Mouse (Mus musculus) left cerebral cortex, adult 2 months (tissue): ENCODE measurements around the gene Gtf2i. TPM values are rescaled to one million over a fixed set of nuclear protein-coding genes. Genes with fewer than 3 reads are reported as not detected.

Experiments used
- DNase-seq, 2 experiments: peaks; one replicate each; pipeline ENCODE4 v3.0.0; 2021 to 2022; ENCODE audit warnings: low spot score in 2 of 2, mixed read lengths in 1 of 2; ENCODE audit errors: extremely low spot score in 1 of 2
- H3K27ac ChIP-seq: fragments of 200-600 bp; 2 replicates; pipeline ENCODE4 v1.8.1; 2022
- H3K4me3 ChIP-seq: fragments of 200-600 bp; 2 replicates; pipeline ENCODE4 v1.8.1; 2022
- CTCF ChIP-seq: fragments of 200-600 bp; IDR thresholded peaks from 2 replicates; pipeline ENCODE4 v1.8.1; 2022; ENCODE audit warnings: antibody characterized with exemption, mild to moderate bottlenecking, moderate library complexity
- intact Hi-C: fragments of 180-260 bp; cut with DNase I; formaldehyde crosslinking; loops from one replicate; pipeline ENCODE4 v1.15.1; 2025
- total RNA-seq, 2 experiments: library from RNA; stranded (reverse); gene quantifications; 2 replicates each; pipeline ENCODE4 v1.2.3; 2021

Gtf2i gene
- total RNA-seq, 2 experiments from 2014 or later: 219 to 221 TPM

- 0 out of 2 replicates have a peak overlapping the region, but pooled peaks have one; percentile 24 for H3K27ac ChIP-seq
- no peak for DNase-seq
- intact Hi-C loops: no loop called here
- H3K4me3 ChIP-seq: no peak overlapping the region
- TF ChIP-seq CTCF: no peak
Observed at GRCm38 (mm10) chr5:134270566-134270965, 44.0 kb downstream of the Gtf2i start.

GRCm38 (mm10) chr5:134269751-134270150 is 44.8 kb downstream of the Gtf2i start:
- no peak overlapping the region for H3K27ac ChIP-seq
- DNase-seq: no peak
- intact Hi-C loops: no loop called here
- H3K4me3 ChIP-seq: no peak overlapping the region
- no peak for TF ChIP-seq CTCF

GRCm38 (mm10) chr5:134268751-134269150 is 45.8 kb downstream of the Gtf2i start:
- DNase-seq: no peak
- Histone ChIP-seq H3K27ac (no peak overlapping the region), H3K4me3 (no peak overlapping the region)
- TF ChIP-seq CTCF: no peak
- intact Hi-C loops: no loop called here

DNA sequence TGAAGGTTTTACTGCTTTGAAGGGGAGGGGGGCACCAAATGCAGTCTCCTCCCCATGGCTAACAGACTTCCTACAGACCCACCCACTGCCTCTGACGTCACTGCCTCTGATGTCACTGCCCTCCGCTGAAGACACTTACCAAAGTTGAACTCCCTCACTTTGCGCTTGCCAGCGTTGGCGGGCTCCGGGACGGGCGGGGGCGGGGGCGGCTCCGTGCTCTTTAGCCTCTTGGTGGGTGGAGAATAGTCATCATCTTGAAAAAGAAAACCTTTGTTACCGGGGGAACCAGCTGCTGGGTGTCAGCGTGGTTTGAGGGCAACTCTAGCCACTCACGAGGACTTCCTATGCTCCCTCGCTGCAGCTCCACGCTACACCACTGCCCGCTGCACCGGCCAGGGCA is 48.2 kb downstream of the Gtf2i start:
- DNase-seq: no peak
- intact Hi-C loops: no loop called here
- Histone ChIP-seq H3K27ac (no peak overlapping the region), H3K4me3 (no peak overlapping the region)
- TF ChIP-seq CTCF: no peak

GRCm38 (mm10) chr5:134265890-134266289 is 48.7 kb downstream of the Gtf2i start:
- Histone ChIP-seq H3K4me3 (no peak overlapping the region), H3K27ac (no peak overlapping the region)
- intact Hi-C loops: no loop called here
- DNase-seq: no peak
- no peak for TF ChIP-seq CTCF

DNA sequence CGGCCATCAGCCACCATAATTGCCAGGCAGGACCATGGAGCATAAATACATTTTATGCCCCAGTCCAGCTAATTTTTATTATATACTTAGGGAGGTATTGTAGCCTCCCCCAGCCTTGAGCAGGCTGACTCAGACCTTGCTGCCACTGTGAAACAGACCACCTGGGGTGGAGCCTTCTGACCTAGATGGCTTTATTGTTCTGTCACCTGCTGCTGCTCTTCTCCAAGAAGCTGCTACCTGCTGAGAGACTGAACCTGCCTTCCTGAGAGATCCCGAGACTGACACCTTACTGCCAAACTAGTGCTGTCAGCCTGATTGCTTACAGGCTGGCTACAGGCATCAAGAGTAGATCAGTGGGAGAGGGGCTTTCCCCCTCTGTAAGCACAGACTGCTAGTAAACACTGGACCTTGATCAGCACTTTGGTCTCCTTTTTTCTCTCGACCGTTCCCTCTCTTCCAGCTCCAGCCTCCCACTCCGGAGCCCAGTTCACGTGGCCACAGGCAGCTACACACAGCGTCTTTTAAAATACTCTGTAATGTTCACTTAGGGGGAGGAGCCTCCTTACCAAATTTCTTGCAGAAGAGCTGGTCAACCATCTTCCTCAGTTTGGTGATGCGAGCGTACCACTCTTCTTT is 54.4 kb downstream of the Gtf2i start:
- TF ChIP-seq CTCF: no peak
- H3K27ac ChIP-seq: no peak overlapping the region
- intact Hi-C loops: no loop called here
- no peak overlapping the region for H3K4me3 ChIP-seq
- DNase-seq: no peak

GRCm38 (mm10) chr5:134258934-134259333 is 55.6 kb downstream of the Gtf2i start:
- no peak for TF ChIP-seq CTCF
- Histone ChIP-seq H3K27ac (no peak overlapping the region), H3K4me3 (no peak overlapping the region)
- intact Hi-C loops: no loop called here
- no peak for DNase-seq

- Histone ChIP-seq H3K4me3 (no peak overlapping the region), H3K27ac (0 out of 2 replicates have a peak overlapping the region, but pooled peaks have one; percentile 38)
- no peak for TF ChIP-seq CTCF
- no peak for DNase-seq
- intact Hi-C loops: no loop called here
Observed at GRCm38 (mm10) chr5:134258395-134258794, 56.2 kb downstream of the Gtf2i start.

DNA sequence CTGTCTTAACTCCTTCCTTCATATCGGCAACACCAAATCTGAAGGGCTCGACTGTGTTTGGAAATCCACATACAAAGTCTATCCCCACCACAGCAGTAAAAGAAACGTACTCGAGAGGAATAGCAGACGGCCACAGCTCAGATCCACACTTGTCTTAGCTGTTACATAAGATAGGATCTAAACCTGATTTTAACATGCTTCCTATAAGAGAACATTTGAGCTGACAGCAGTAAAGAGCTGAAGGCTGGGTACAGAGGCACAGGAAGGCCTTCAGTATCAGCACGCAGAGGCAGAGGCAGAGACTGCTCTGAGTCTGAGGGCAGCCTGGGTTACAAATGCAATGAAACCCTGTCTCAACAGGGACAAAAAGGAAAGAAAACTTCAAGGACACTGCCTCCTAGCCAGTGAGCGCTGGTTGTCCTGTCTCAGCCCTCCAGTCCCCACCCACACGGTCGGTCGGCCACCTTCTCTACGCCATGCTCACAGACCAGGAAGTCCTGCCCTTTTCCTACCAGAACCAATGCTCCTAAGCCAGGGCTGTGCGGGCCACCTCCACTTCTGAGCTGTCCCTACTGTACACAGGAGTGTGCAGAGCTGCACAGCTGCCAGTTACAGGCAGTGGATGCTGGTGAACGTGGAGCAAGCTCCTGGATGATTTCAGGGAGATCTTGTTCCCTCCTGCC is 57.1 kb downstream of the Gtf2i start:
- intact Hi-C loops: no loop called here
- DNase-seq: no peak
- Histone ChIP-seq H3K4me3 (no peak overlapping the region), H3K27ac (peak overlapping the region; percentile 69)
- no peak for TF ChIP-seq CTCF

GRCm38 (mm10) chr5:134255294-134255693 is 59.3 kb downstream of the Gtf2i start:
- Histone ChIP-seq H3K27ac (no peak overlapping the region; the same call in 1 of the 2 replicates), H3K4me3 (no peak overlapping the region)
- DNase-seq: peak in 1 of 2 experiments; percentile 51
- intact Hi-C loops: no loop called here
- TF ChIP-seq CTCF: no peak

DNA sequence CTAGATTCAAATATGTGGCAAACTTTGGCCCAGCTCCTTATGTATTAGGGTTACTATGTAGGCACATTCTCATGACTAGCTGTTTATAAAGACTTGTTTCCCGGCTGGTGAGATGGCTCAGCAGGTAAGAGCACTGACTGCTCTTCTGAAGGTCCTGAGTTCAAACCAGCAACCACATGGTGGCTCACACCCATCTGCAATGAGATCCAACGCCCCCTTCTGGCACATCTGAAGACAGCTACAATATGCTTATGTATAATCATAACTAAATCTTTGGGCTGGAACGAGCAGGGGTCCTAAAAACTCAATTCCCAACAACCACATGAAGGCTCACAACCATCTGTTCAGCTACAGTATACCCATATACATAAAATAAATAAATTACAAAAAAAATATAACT is 60.8 kb downstream of the Gtf2i start:
- Histone ChIP-seq H3K4me3 (no peak overlapping the region), H3K27ac (no peak overlapping the region)
- intact Hi-C loops: no loop called here
- no peak for DNase-seq
- peak; percentile 11; the same call in 1 of the 2 replicates for TF ChIP-seq CTCF

DNA sequence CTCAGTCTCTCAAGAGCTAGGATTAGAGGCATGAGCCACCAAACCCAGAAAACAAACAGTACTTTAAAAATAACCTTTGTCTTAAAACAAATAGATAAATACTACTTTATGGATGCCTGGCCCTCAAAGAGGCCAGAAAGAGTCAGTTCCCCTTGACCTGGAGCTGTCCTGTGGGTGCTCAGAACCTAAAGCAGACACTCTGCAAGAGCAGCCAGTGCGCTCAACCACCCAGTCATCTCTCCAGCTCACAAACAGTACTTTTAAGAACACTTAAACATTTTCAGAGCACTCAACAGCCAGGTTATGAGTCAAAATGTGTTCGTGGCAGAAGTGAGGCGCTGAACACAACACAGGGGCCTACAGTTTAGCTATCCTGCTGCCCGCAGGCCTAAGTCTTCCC is 63.5 kb downstream of the Gtf2i start:
- TF ChIP-seq CTCF: no peak
- intact Hi-C loops: no loop called here
- Histone ChIP-seq H3K4me3 (no peak overlapping the region), H3K27ac (no peak overlapping the region)
- DNase-seq: no peak

GRCm38 (mm10) chr5:134250601-134251000 is 64.0 kb downstream of the Gtf2i start:
- no peak for TF ChIP-seq CTCF
- no peak for DNase-seq
- Histone ChIP-seq H3K4me3 (no peak overlapping the region), H3K27ac (no peak overlapping the region)
- intact Hi-C loops: no loop called here
